Mouse (Mus musculus) spleen, adult 2 months (tissue): Measurements from ENCODE around the gene Dnajc17. TPM values are rescaled to one million over a fixed set of nuclear protein-coding genes. Genes with fewer than 3 reads are reported as not detected.

Experiments used
- DNase-seq, 2 experiments: peaks; one replicate each; pipeline versions ENCODE4 v3.0.0 to v3.0.0-alpha.2; 2012 to 2021; ENCODE audit warnings: low spot score in 2 of 2, low read depth in 1 of 2
- H3K27ac ChIP-seq: fragments of 200-500 bp; 2 replicates; pipeline ENCODE4 v1.5.1; 2012; ENCODE audit warnings: low read length, inconsistent platforms; ENCODE audit not compliant: insufficient read depth
- H3K27me3 ChIP-seq: fragments of 200-500 bp; 2 replicates; pipeline ENCODE4 v1.6.1; 2012; ENCODE audit warnings: mild to moderate bottlenecking, moderate library complexity, low read length, inconsistent platforms; ENCODE audit not compliant: control insufficient read depth, insufficient read depth
- H3K36me3 ChIP-seq: fragments of 200-500 bp; 2 replicates; pipeline ENCODE4 v1.6.1; 2012; ENCODE audit warnings: mild to moderate bottlenecking, low read length, inconsistent platforms; ENCODE audit not compliant: control insufficient read depth, insufficient read depth
- H3K4me1 ChIP-seq: fragments of 200-500 bp; 2 replicates; pipeline ENCODE4 v1.6.1; 2011; ENCODE audit warnings: inconsistent platforms; ENCODE audit not compliant: control insufficient read depth, insufficient read depth, insufficient read length
- H3K4me3 ChIP-seq: fragments of 200-500 bp; 2 replicates; pipeline ENCODE4 v1.5.1; 2011; ENCODE audit warnings: mild to moderate bottlenecking, inconsistent platforms; ENCODE audit not compliant: insufficient read depth, insufficient read length; ENCODE audit errors: extremely low read depth
- CTCF ChIP-seq: fragments of 200-500 bp; IDR thresholded peaks from 2 replicates; pipeline ENCODE4 v1.5.1; 2011; ENCODE audit warnings: mild to moderate bottlenecking, inconsistent platforms; ENCODE audit not compliant: insufficient read depth, insufficient read length, insufficient replicate concordance; ENCODE audit errors: extremely low read depth
- POLR2A ChIP-seq: fragments of 200-500 bp; IDR thresholded peaks from 2 replicates; pipeline ENCODE4 v1.6.1; 2011; ENCODE audit warnings: low read depth, low read length, inconsistent platforms
- WGBS: fragments of 180-500 bp; shearing (Covaris S2); methylation state at CpG from one replicate; pipeline ENCODE4 v1.1.7; 2018; 5-methylcytosine and 5-hydroxymethylcytosine counted together
- polyA plus RNA-seq: library from polyadenylated mRNA; depleted of rRNA; stranded (reverse); fragments of >200 nt; gene quantifications from 2 replicates; pipeline ENCODE4 v1.2.3, GENCODE M21; 2012

Gene Dnajc17
- polyA plus RNA-seq, 1 experiment, result 2.9 TPM

DNA sequence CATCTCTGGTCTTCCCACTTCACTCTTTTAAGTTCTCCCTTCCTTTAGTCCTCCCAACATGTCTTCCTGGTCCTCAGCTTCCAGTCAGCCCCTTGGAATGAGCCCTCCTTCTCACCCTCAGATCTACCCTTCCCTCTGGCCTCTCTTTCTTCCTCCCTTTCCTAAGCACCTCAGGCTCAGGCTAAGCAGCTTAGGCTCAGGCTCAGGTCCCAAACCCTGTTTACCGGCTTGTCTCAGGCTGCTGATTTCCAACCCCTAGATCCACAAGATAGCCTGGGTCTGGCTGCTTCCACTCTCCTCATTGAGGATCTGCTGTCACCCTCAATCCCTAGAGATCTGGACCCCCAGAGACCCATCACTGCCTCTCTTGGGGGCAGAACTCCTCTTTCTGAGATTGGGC lies 10.5 kb downstream of the Dnajc17 start:
- TF ChIP-seq POLR2A (no peak), CTCF (no peak)
- no peak for DNase-seq
- Histone ChIP-seq H3K4me3 (no peak overlapping the region), H3K27ac (no peak overlapping the region), H3K4me1 (no peaks in the 10 kb centered on the region), H3K27me3 (no peaks in the 10 kb centered on the region), H3K36me3 (no peaks in the 10 kb centered on the region)
- WGBS, result 90% methylated on average over 1 of the region's 1 CpGs

DNA sequence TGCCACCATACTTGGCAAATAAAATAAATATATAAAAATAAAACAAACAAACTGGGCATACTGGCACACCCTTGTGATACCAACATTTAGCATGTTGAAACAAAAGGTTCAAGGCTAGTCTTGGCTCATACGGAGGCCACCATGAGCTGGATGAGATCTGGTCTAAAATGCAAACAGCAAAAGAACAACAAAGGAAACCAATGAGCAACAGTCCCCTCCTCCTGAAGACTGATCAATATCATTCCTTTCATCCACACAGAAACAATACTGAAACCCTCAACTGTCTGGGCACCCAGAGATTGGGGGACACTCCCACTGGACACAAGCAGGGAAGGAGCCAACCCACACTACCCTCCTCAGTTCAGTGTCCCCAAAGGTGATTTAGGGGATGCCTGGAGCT lies 11.1 kb downstream of the Dnajc17 start:
- H3K27ac ChIP-seq, result no peak overlapping the region
- H3K4me1 ChIP-seq, result no peaks in the 10 kb centered on the region
- no peak overlapping the region for H3K4me3 ChIP-seq
- WGBS, result 90% methylated on average over 1 of the region's 1 CpGs
- no peaks in the 10 kb centered on the region for H3K36me3 ChIP-seq
- H3K27me3 ChIP-seq, result no peaks in the 10 kb centered on the region
- TF ChIP-seq POLR2A, result no peak
- no peak for TF ChIP-seq CTCF
- DNase-seq, result no peak

GRCm38 (mm10) chr2:119196316-119197108 lies 12.1 kb downstream of the Dnajc17 start:
- TF ChIP-seq CTCF (no peak), POLR2A (no peak)
- 85% methylated on average over 4 of the region's 4 CpGs for WGBS
- DNase-seq, result no peak

GRCm38 (mm10) chr2:119194140-119194539 lies 14.5 kb downstream of the Dnajc17 start:
- no peak for DNase-seq
- Histone ChIP-seq H3K27me3 (no peaks in the 10 kb centered on the region), H3K27ac (no peak overlapping the region), H3K4me3 (no peak overlapping the region), H3K4me1 (peaks cover under 1% of the 10 kb centered on the region; the same call in 1 of the 2 replicates), H3K36me3 (no peaks in the 10 kb centered on the region)
- TF ChIP-seq POLR2A, result no peak
- WGBS, result 95% methylated on average over 5 of the region's 5 CpGs

More at GRCm38 (mm10) chr2:119196316-119197108, 12.1 kb downstream of the Dnajc17 start:
- Histone ChIP-seq H3K27me3 (no peaks in the 10 kb centered on the region), H3K36me3 (no peaks in the 10 kb centered on the region), H3K4me3 (no peak overlapping the region), H3K4me1 (no peaks in the 10 kb centered on the region), H3K27ac (no peak overlapping the region)

DNA sequence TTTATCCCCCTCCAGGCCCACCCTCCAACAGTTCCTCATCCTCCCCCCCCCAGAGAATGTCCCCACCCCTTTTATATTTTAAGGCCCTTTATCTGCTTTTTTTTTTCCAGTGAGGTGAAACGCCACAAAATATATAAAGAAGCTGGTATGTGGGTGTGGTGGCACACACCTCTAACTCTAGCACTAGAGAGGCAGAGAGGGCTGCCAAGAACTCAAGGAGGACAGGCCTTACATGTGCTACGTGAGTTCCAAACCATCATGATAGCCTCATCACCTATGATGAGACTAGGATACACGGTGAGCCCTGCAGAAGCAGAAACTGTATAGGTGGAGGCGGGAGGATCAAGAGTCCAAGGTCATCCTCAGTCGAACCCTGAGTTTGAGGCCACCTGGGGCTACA lies 17.6 kb downstream of the Dnajc17 start:
- 82% methylated on average over 5 of the region's 5 CpGs for WGBS
- no peak for DNase-seq
- Histone ChIP-seq H3K4me3 (no peak overlapping the region), H3K27ac (no peak overlapping the region), H3K4me1 (peaks cover 2% of the 10 kb centered on the region; the same call in 1 of the 2 replicates), H3K27me3 (no peaks in the 10 kb centered on the region), H3K36me3 (peaks cover 2% of the 10 kb centered on the region; the same call in 1 of the 2 replicates)
- TF ChIP-seq CTCF (no peak), POLR2A (no peak)

DNA sequence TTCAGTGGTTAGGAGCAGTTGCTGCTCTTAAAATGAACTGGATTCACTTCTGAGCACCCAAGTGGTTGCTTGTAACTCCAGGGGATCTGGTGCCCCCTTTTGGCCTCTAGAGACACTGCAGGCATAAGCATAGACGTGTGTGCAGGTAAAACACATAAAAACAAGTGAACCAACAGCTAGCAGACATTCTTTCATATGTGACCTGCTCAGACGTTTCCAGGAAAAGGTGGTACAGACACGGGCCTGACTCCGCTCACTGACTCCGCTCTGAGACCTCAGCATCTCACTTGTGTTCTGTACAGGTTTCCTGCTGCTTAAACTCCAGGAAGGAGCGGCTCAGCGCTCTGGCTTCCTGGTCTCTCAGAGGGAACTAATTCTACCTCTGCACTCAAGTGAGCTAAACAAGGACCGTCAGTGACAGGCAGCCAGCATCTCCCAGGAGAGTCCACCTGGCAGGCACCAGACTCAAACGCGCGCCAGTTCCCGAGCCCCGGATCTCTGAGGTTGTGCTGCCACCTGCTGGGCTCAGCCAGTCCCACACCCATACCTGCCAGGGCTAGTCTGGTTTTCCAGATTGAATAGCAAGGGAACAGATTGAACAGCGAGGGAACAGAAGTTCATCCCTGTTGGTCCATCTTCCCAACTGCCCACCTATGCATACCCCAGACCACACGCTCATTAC lies 19.4 kb downstream of the Dnajc17 start:
- peak; percentile 98 for TF ChIP-seq CTCF
- no peak for TF ChIP-seq POLR2A
- peak; percentile 59 to 81 for DNase-seq
- no peak overlapping the region for H3K27ac ChIP-seq
- peaks cover 2% of the 10 kb centered on the region; the same call in 1 of the 2 replicates for H3K4me1 ChIP-seq
- peak overlapping the region; percentile 29 for H3K4me3 ChIP-seq
- no peaks in the 10 kb centered on the region for H3K27me3 ChIP-seq
- WGBS, result 3% methylated on average over 15 of the region's 15 CpGs
- peaks cover 9% of the 10 kb centered on the region for H3K36me3 ChIP-seq

- Histone ChIP-seq H3K36me3 (peaks cover 20% of the 10 kb centered on the region), H3K4me1 (no peaks in the 10 kb centered on the region), H3K4me3 (no peak overlapping the region), H3K27me3 (no peaks in the 10 kb centered on the region), H3K27ac (no peak overlapping the region)
- no peak for TF ChIP-seq POLR2A
- TF ChIP-seq CTCF, result no peak
- 91% methylated on average over 7 of the region's 7 CpGs for WGBS
- no peak for DNase-seq
Observed at GRCm38 (mm10) chr2:119182914-119183313, 25.7 kb downstream of the Dnajc17 start.
